13 mouse cellular contexts compared by ENCODE assay signal in the genomic region with DNA sequence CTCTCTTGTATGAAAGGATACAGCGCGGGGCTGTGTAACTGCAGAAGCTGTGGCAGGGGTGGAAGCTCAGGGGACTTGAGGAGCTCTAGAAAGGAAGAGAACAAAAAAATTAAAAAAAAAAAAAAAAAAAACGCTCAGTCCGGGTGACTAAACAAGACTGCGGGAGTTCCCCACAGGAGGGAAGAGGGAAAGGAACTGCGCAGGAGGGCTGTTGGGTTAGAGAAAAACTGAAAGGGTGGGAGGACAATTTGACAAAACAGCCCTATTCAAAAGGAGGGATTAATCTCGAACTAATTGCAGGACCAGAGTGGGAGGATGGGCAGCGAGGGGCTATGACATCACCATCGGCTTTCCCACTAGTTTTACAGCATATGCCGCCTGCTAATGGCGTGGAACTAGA. TPM values are rescaled to one million over a fixed set of nuclear protein-coding genes. Genes with fewer than 3 reads are reported as not detected.
A peak's percentile ranks its signal among the peaks of the same experiment; 100 is the strongest.
DNase-seq lines count a peak whose midpoint lies in the region; ATAC-seq and TF ChIP-seq lines count a peak whose summit lies in the region.
"Had no signal": no experiment of that assay in that cellular context is flagged by ENCODE, and none has a peak within 500 bp of the region (broad histone marks: within the 10 kb centered on the region; RNA-seq: fewer than 3 reads in every experiment).

No protein-coding gene starts in this region.

- peaks cover 0 to 6% of the 10 kb centered on the region in 2 experiments; a peak in 3 of 4 replicates for H3K27me3 ChIP-seq in MEL (ENCODE audit: control insufficient read depth in 1 of 2, insufficient read depth in 2 of 2, low read length in 2 of 2)
- no peaks in the 10 kb centered on the region for H3K27me3 ChIP-seq in forebrain, embryonic 15.5 days
- no peaks in the 10 kb centered on the region for H3K27me3 ChIP-seq in midbrain, embryonic 12.5 days
- H3K27me3 ChIP-seq: limb, embryonic 15.5 days had no signal

- H3K9me3 ChIP-seq in MEL (replicated peaks; ENCODE audit: insufficient read depth, low read length) = no peaks in the 10 kb centered on the region
- H3K9me3 ChIP-seq in forebrain, embryonic 15.5 days = no peaks in the 10 kb centered on the region
- H3K9me3 ChIP-seq in midbrain, embryonic 12.5 days = no peaks in the 10 kb centered on the region
- H3K9me3 ChIP-seq: G1E; limb, embryonic 15.5 days had no signal

- H3K79me2 ChIP-seq in MEL (ENCODE audit: control insufficient read depth, insufficient read depth, low read length, poor library complexity) = no peaks in the 10 kb centered on the region

- H3K27ac ChIP-seq in MEL (ENCODE audit: control insufficient read depth, low read depth, low read length) = no peak overlapping the region
- no peak overlapping the region for H3K27ac ChIP-seq in forebrain, embryonic 15.5 days (replicated peaks)
- H3K27ac ChIP-seq in midbrain, embryonic 12.5 days (replicated peaks) = no peak overlapping the region
- H3K27ac ChIP-seq: limb, embryonic 15.5 days had no signal

- H3K4me3 ChIP-seq in MEL (ENCODE audit: control insufficient read depth in 1 of 2, insufficient read depth in 1 of 2, low read depth in 2 of 2, low read length in 2 of 2) = no peak overlapping the region
- no peak overlapping the region for H3K4me3 ChIP-seq in forebrain, embryonic 15.5 days
- no peak overlapping the region for H3K4me3 ChIP-seq in midbrain, embryonic 12.5 days
- H3K4me3 ChIP-seq: limb, embryonic 15.5 days had no signal

- H3K4me2 ChIP-seq in forebrain, embryonic 15.5 days (replicated peaks) = peak overlapping the region; percentile 24
- H3K4me2 ChIP-seq in midbrain, embryonic 12.5 days (replicated peaks) = peak overlapping the region; percentile 37
- H3K4me2 ChIP-seq: limb, embryonic 15.5 days had no signal

- TF ChIP-seq EP300 in MEL (IDR thresholded peaks at IDR 0.05; ENCODE audit: low read depth in 1 of 2, low read length in 2 of 2) = no peak

- TF ChIP-seq RAD21 in MEL (IDR thresholded peaks at IDR 0.05; ENCODE audit: low read depth, low read length) = no peak

- DNase-seq in 416B (ENCODE audit: low read depth) (peak; percentile 48), MEL (ENCODE audit: low read depth, low spot score) (no peak)
- no peak for DNase-seq in cerebellum, adult 18-20 months
- DNase-seq in left cerebral cortex, postnatal 36 days (ENCODE audit: low spot score in 2 of 2) = no peak
- DNase-seq: adrenal gland, postnatal 10 days; cerebellum, postnatal 14 days; heart, postnatal 36 days; lung, postnatal 14 days had no signal

- H3K4me1 ChIP-seq in MEL (ENCODE audit: control insufficient read depth in 1 of 2, insufficient read depth in 2 of 2, low read length in 2 of 2) = peaks cover 0 to 8% of the 10 kb centered on the region in 2 experiments; a peak in 1 of 4 replicates
- 0 out of 2 replicates have a peak, but pooled peaks cover 5% of the 10 kb centered on the region for H3K4me1 ChIP-seq in forebrain, embryonic 15.5 days
- H3K4me1 ChIP-seq in midbrain, embryonic 12.5 days = peaks cover 5% of the 10 kb centered on the region; the same call in 1 of the 2 replicates
- H3K4me1 ChIP-seq: limb, embryonic 15.5 days had no signal

- 0 out of 4 replicates have a peak, but pooled peaks cover 0 to 3% of the 10 kb centered on the region in 2 experiments for H3K36me3 ChIP-seq in MEL (ENCODE audit: control insufficient read depth in 1 of 2, insufficient read depth in 2 of 2, low read length in 2 of 2)
- no peaks in the 10 kb centered on the region for H3K36me3 ChIP-seq in forebrain, embryonic 15.5 days
- no peaks in the 10 kb centered on the region for H3K36me3 ChIP-seq in midbrain, embryonic 12.5 days
- H3K36me3 ChIP-seq: G1E; limb, embryonic 15.5 days had no signal

- no peak overlapping the region for H3K9ac ChIP-seq in MEL (ENCODE audit: control insufficient read depth, low read depth, low read length, poor library complexity, severe bottlenecking)
- no peak overlapping the region for H3K9ac ChIP-seq in forebrain, embryonic 15.5 days (replicated peaks)
- no peak overlapping the region for H3K9ac ChIP-seq in midbrain, embryonic 12.5 days (replicated peaks)
- H3K9ac ChIP-seq: limb, embryonic 15.5 days had no signal

- WGBS in forebrain, embryonic 15.5 days = 6% methylated on average over 10 of the region's 11 CpGs
- 12% methylated on average over 10 of the region's 11 CpGs for WGBS in midbrain, embryonic 12.5 days

- intact Hi-C loops in left cerebral cortex, postnatal 36 days (cut with DNase I) = no loop called here

- no peak for TF ChIP-seq CTCF in MEL (IDR thresholded peaks at IDR 0.05 in 2 of 3, conservative IDR thresholded peaks at IDR 0.05 in 1 of 3; ENCODE audit: control insufficient read depth in 1 of 3, insufficient read depth in 1 of 3, low read depth in 2 of 3, low read length in 3 of 3, poor library complexity in 1 of 3, severe bottlenecking in 1 of 3)

- TF ChIP-seq POLR2A in MEL (IDR thresholded peaks at IDR 0.05; ENCODE audit: control insufficient read depth in 1 of 2, insufficient read depth in 1 of 2, low read depth in 1 of 2, low read length in 2 of 2, poor library complexity in 1 of 2) = no peak

- no peak; the same call in 1 of the 2 replicates for ATAC-seq in forebrain, embryonic 15.5 days (replicated peaks)
- peak; percentile 23; the same call in 1 of the 2 replicates for ATAC-seq in midbrain, embryonic 12.5 days (ENCODE audit: low FRiP score, low read depth)
- no peak for ATAC-seq in megakaryocyte-erythroid progenitor cell, adult 5-6 weeks (replicated peaks; ENCODE audit: low FRiP score, low TSS enrichment, poor library complexity, severe bottlenecking)

TF ChIP-seq in MEL, 35 proteins besides CTCF, POLR2A, EP300 and RAD21:
- TF ChIP-seq ZNF384 (IDR thresholded peaks at IDR 0.05; ENCODE audit: low read depth, low read length) = 0 out of 2 replicates have a peak, but pooled peaks have one; percentile 16
- no peak for TF ChIP-seq MYC (IDR thresholded peaks at IDR 0.05; ENCODE audit: low read depth, low read length)
- no peak for TF ChIP-seq NELFE (IDR thresholded peaks at IDR 0.05; ENCODE audit: low read depth, low read length)
- no peak for TF ChIP-seq E2F4 (IDR thresholded peaks at IDR 0.05; ENCODE audit: borderline replicate concordance, low read depth, low read length)

RNA-seq across cellular contexts. Expression of a gene that starts 21.0 kb away (rescaled TPM):
- 35.8 and 53.1 TPM in 2 replicates for total RNA-seq in MEL (2012; rRNA removed)
- polyA plus RNA-seq in MEL (2012; ENCODE audit: insufficient read depth in 1 of 2, insufficient read length in 2 of 2, low read depth in 1 of 2, low replicate concordance in 2 of 2, missing spikeins in 1 of 2) = 100 to 1,000 TPM in 1 of 2 experiments, not detected in 1; 398 TPM
- polyA plus RNA-seq in forebrain, embryonic 15.5 days (2015; fragmentation: Nextera tagmentation; extraction: Ambion mirVana) = 274 TPM in 2 replicates
- 407 and 436 TPM in 2 replicates for polyA plus RNA-seq in midbrain, embryonic 12.5 days (2016; fragmentation: Nextera tagmentation; extraction: Ambion mirVana)
- 10 to 100 TPM; 38.8 to 46.6 TPM for total RNA-seq in left cerebral cortex, postnatal 36 days (2021)
- total RNA-seq in megakaryocyte-erythroid progenitor cell, adult 5-6 weeks (2014; fragmentation: Nextera tagmentation) = 86.8 and 99.0 TPM in 2 replicates
- 216 and 256 TPM in 2 replicates for total RNA-seq in megakaryocyte-erythroid progenitor cell, adult 5-6 weeks (2017)

RNA-seq across cellular contexts. Expression of a gene that starts 32.3 kb away (rescaled TPM):
- 100 and 109 TPM in 2 replicates for total RNA-seq in MEL (2012; rRNA removed)
- polyA plus RNA-seq in MEL (2012; ENCODE audit: insufficient read depth in 1 of 2, insufficient read length in 2 of 2, low read depth in 1 of 2, low replicate concordance in 2 of 2, missing spikeins in 1 of 2) = 100 to 1,000 TPM; 118 to 129 TPM
- 72.4 and 73.3 TPM in 2 replicates for polyA plus RNA-seq in forebrain, embryonic 15.5 days (2015; fragmentation: Nextera tagmentation; extraction: Ambion mirVana)
- 80.7 and 85.6 TPM in 2 replicates for polyA plus RNA-seq in midbrain, embryonic 12.5 days (2016; fragmentation: Nextera tagmentation; extraction: Ambion mirVana)
- total RNA-seq in left cerebral cortex, postnatal 36 days (2021) = 10 to 100 TPM; 32.5 to 40.1 TPM
- total RNA-seq in megakaryocyte-erythroid progenitor cell, adult 5-6 weeks (2014; fragmentation: Nextera tagmentation) = 103 and 105 TPM in 2 replicates
- total RNA-seq in megakaryocyte-erythroid progenitor cell, adult 5-6 weeks (2017) = 209 and 214 TPM in 2 replicates

RNA-seq across cellular contexts. Expression of a gene that starts 39.0 kb away (rescaled TPM):
- 7.6 and 11.7 TPM in 2 replicates for total RNA-seq in MEL (2012; rRNA removed)
- polyA plus RNA-seq in MEL (2012; ENCODE audit: insufficient read depth in 1 of 2, insufficient read length in 2 of 2, low read depth in 1 of 2, low replicate concordance in 2 of 2, missing spikeins in 1 of 2) = 10 to 100 TPM in 1 of 2 experiments, not detected in 1; 13.8 TPM
- 2.9 TPM in 2 replicates for polyA plus RNA-seq in forebrain, embryonic 15.5 days (2015; fragmentation: Nextera tagmentation; extraction: Ambion mirVana)
- polyA plus RNA-seq in midbrain, embryonic 12.5 days (2016; fragmentation: Nextera tagmentation; extraction: Ambion mirVana) = 1.7 and 2.7 TPM in 2 replicates
- total RNA-seq in left cerebral cortex, postnatal 36 days (2021) = 10 to 100 TPM in 1 of 2 experiments, 1 to 10 TPM in 1; 7.7 to 13.0 TPM
- 1.6 and 2.9 TPM in 2 replicates for total RNA-seq in megakaryocyte-erythroid progenitor cell, adult 5-6 weeks (2014; fragmentation: Nextera tagmentation)
- 5.4 and 12.3 TPM in 2 replicates for total RNA-seq in megakaryocyte-erythroid progenitor cell, adult 5-6 weeks (2017)
